Mouse (Mus musculus) liver, postnatal 0 days (tissue): ENCODE results near the gene Ccdc42. TPM values are rescaled to one million over a fixed set of nuclear protein-coding genes. Genes with fewer than 3 reads are reported as not detected.

Experiments
- ATAC-seq: fragments of 200-750 bp; cut with Nextera tagmentation; 2 replicates; pipeline ENCODE4 v1.8.0; 2017; ENCODE audit warnings: mild to moderate bottlenecking, moderate library complexity
- DNase-seq: peaks from one replicate; pipeline ENCODE4 v3.0.0-alpha.2; 2016
- H3K27ac ChIP-seq: fragments of 300-500 bp; sonication (generic); 2 replicates; pipeline ENCODE4 v1.5.1; 2014; ENCODE audit warnings: antibody characterized with exemption, moderate library complexity, mild to moderate bottlenecking, low read depth
- H3K27me3 ChIP-seq: fragments of 300-500 bp; sonication (generic); 2 replicates; pipeline ENCODE4 v1.6.1; 2014; ENCODE audit warnings: low read length, control low read depth, mixed read lengths; ENCODE audit not compliant: insufficient read depth
- H3K36me3 ChIP-seq: fragments of 300-500 bp; sonication (generic); replicated peaks from 2 replicates; pipeline ENCODE4 v1.6.1; 2014; ENCODE audit warnings: mild to moderate bottlenecking, control low read depth, low read length, moderate library complexity, mixed read lengths; ENCODE audit not compliant: insufficient read depth
- H3K4me1 ChIP-seq: fragments of 300-500 bp; sonication (generic); 2 replicates; pipeline ENCODE4 v1.6.1; 2014; ENCODE audit warnings: antibody characterized with exemption, mild to moderate bottlenecking, control low read depth; ENCODE audit not compliant: insufficient read depth
- H3K4me2 ChIP-seq: fragments of 300-500 bp; sonication (generic); 2 replicates; pipeline ENCODE4 v1.6.1; 2014; ENCODE audit warnings: low read depth, mild to moderate bottlenecking, low read length, moderate library complexity, mixed read lengths
- H3K4me3 ChIP-seq: fragments of 300-500 bp; sonication (generic); 2 replicates; pipeline ENCODE4 v1.5.1; 2014; ENCODE audit warnings: low read depth, low read length
- H3K9ac ChIP-seq: fragments of 300-500 bp; sonication (generic); replicated peaks from 2 replicates; pipeline ENCODE4 v1.6.1; 2014; ENCODE audit warnings: mild to moderate bottlenecking, moderate library complexity
- H3K9me3 ChIP-seq: fragments of 300-500 bp; sonication (generic); 2 replicates; pipeline ENCODE4 v1.6.1; 2016; ENCODE audit warnings: mild to moderate bottlenecking, control low read depth, low read length, mixed read lengths
- CTCF ChIP-seq: sonication (generic); IDR thresholded peaks from 2 replicates; pipeline ENCODE4 v1.5.1; 2016; ENCODE audit warnings: antibody characterized with exemption, low read depth
- EP300 ChIP-seq: IDR thresholded peaks from 2 replicates; pipeline ENCODE4 v1.6.1; 2016; ENCODE audit warnings: antibody characterized with exemption, low read depth, mild to moderate bottlenecking
- WGBS: fragments of 180-500 bp; shearing (Covaris S2); extraction: QIAGEN DNeasy Blood & Tissue Kit; methylation state at CpG from one replicate; pipeline ENCODE4 v1.1.7; 2014; ENCODE audit not compliant: insufficient replicate concordance; 5-methylcytosine and 5-hydroxymethylcytosine counted together
- polyA plus RNA-seq: library from polyadenylated mRNA; unstranded; fragments of >200 nt; fragmentation: Nextera tagmentation; extraction: Ambion mirVana; gene quantifications from 2 replicates; pipeline ENCODE4 v1.2.1, GENCODE M21; 2015

Gene Ccdc42
- polyA plus RNA-seq, 1 experiment from 2014 or later, result not detected

GRCm38 (mm10) chr11:68549597-68549996 is 37.2 kb upstream of the Ccdc42 start:
- no peak overlapping the region for H3K4me2 ChIP-seq
- ATAC-seq (no peak), DNase-seq (no peak)
- H3K9me3 ChIP-seq, result no peaks in the 10 kb centered on the region
- peak; percentile 72 for TF ChIP-seq CTCF
- no peak for TF ChIP-seq EP300
- no peaks in the 10 kb centered on the region for H3K4me1 ChIP-seq
- H3K27ac ChIP-seq, result no peak overlapping the region
- H3K4me3 ChIP-seq, result no peak overlapping the region
- WGBS, result 43% methylated on average over 3 of the region's 3 CpGs
- H3K9ac ChIP-seq, result no peak overlapping the region
- H3K36me3 ChIP-seq, result 0 out of 2 replicates have a peak, but pooled peaks cover 3% of the 10 kb centered on the region
- no peaks in the 10 kb centered on the region for H3K27me3 ChIP-seq

- Histone ChIP-seq H3K27me3 (no peaks in the 10 kb centered on the region), H3K4me2 (no peak overlapping the region), H3K9ac (no peak overlapping the region), H3K36me3 (0 out of 2 replicates have a peak, but pooled peaks cover 3% of the 10 kb centered on the region), H3K4me3 (no peak overlapping the region), H3K27ac (no peak overlapping the region), H3K9me3 (no peaks in the 10 kb centered on the region), H3K4me1 (no peaks in the 10 kb centered on the region)
- WGBS, result 49% methylated on average over 4 of the region's 4 CpGs
- DNase-seq (no peak), ATAC-seq (no peak)
- TF ChIP-seq CTCF, result no peak
- TF ChIP-seq EP300, result no peak
Observed at GRCm38 (mm10) chr11:68550358-68550757, 36.5 kb upstream of the Ccdc42 start.

GRCm38 (mm10) chr11:68553981-68554471 is 32.8 kb upstream of the Ccdc42 start:
- ATAC-seq, result no peak
- Histone ChIP-seq H3K4me1 (no peaks in the 10 kb centered on the region), H3K9ac (no peak overlapping the region), H3K27ac (no peak overlapping the region), H3K36me3 (0 out of 2 replicates have a peak, but pooled peaks cover 3% of the 10 kb centered on the region), H3K27me3 (no peaks in the 10 kb centered on the region), H3K4me3 (no peak overlapping the region), H3K9me3 (no peaks in the 10 kb centered on the region), H3K4me2 (no peak overlapping the region)
- WGBS, result 38% methylated on average over 8 of the region's 8 CpGs
- TF ChIP-seq EP300 (no peak), CTCF (peak; percentile 65)
- peak; percentile 65 for DNase-seq

GRCm38 (mm10) chr11:68555918-68556584 is 30.8 kb upstream of the Ccdc42 start, which contains the start of gene Mfsd6l:
Mfsd6l (plus strand) TSS chr11:68556186.
- Histone ChIP-seq H3K4me3 (no peak within 1 kb of the TSS), H3K9ac (no peak within 1 kb of the TSS), H3K9me3 (no peaks in the 10 kb centered on the region), H3K4me1 (no peaks in the 10 kb centered on the region), H3K27ac (no peak within 1 kb of the TSS), H3K36me3 (0 out of 2 replicates have a peak, but pooled peaks cover 3% of the 10 kb centered on the region), H3K4me2 (no peak within 1 kb of the TSS), H3K27me3 (no peaks in the 10 kb centered on the region)
- DNase-seq (peak; percentile 48), ATAC-seq (no peak)
- TF ChIP-seq CTCF, result peak; percentile 50
- no peak for TF ChIP-seq EP300
- WGBS, result 25% methylated on average over 37 of the region's 37 CpGs

GRCm38 (mm10) chr11:68559546-68559945 is 27.3 kb upstream of the Ccdc42 start:
- no peak overlapping the region for H3K27ac ChIP-seq
- H3K27me3 ChIP-seq, result no peaks in the 10 kb centered on the region
- WGBS, result 26% methylated on average over 1 of the region's 1 CpGs
- no peak for ATAC-seq
- no peak overlapping the region for H3K4me2 ChIP-seq
- H3K9me3 ChIP-seq, result no peaks in the 10 kb centered on the region
- H3K4me1 ChIP-seq, result no peaks in the 10 kb centered on the region
- no peak for DNase-seq
- no peak overlapping the region for H3K4me3 ChIP-seq
- peak; percentile 57 for TF ChIP-seq CTCF
- TF ChIP-seq EP300, result no peak
- H3K36me3 ChIP-seq, result no peaks in the 10 kb centered on the region
- H3K9ac ChIP-seq, result no peak overlapping the region

- Histone ChIP-seq H3K9ac (no peak overlapping the region), H3K4me2 (no peak overlapping the region), H3K4me1 (peaks cover 3% of the 10 kb centered on the region; the same call in 1 of the 2 replicates), H3K4me3 (no peak overlapping the region), H3K27me3 (no peaks in the 10 kb centered on the region), H3K36me3 (no peaks in the 10 kb centered on the region), H3K9me3 (no peaks in the 10 kb centered on the region), H3K27ac (no peak overlapping the region)
- 70% methylated on average over 11 of the region's 11 CpGs for WGBS
- ATAC-seq (no peak), DNase-seq (no peak)
- TF ChIP-seq CTCF (no peak), EP300 (no peak)
Observed at GRCm38 (mm10) chr11:68561957-68562950, 24.6 kb upstream of the Ccdc42 start.
